Mouse (Mus musculus) bone marrow macrophage, adult 2 months (primary cell): ENCODE results near the gene Hipk1.

Experiments
- CTCF ChIP-seq: IDR thresholded peaks from 2 replicates; pipeline ENCODE4 v1.5.1; 2012; ENCODE audit warnings: low read depth, mild to moderate bottlenecking, low read length, moderate library complexity
- POLR2A ChIP-seq: IDR thresholded peaks from 2 replicates; pipeline ENCODE4 v1.6.1; 2012; ENCODE audit warnings: mild to moderate bottlenecking, low read depth, low read length, borderline replicate concordance

- no peak for TF ChIP-seq CTCF
- TF ChIP-seq POLR2A, result no peak
These were observed 44.7 kb downstream of the Hipk1 start for GRCm38 (mm10) chr3:103746711-103747110.
